Mouse (Mus musculus) cerebellum, adult 9-11 months (tissue): ENCODE data around the gene Ms4a10.

ENCODE experiments used
- DNase-seq: peaks from one replicate; pipeline ENCODE4 v3.0.0; 2022

Ms4a10 gene

DNA sequence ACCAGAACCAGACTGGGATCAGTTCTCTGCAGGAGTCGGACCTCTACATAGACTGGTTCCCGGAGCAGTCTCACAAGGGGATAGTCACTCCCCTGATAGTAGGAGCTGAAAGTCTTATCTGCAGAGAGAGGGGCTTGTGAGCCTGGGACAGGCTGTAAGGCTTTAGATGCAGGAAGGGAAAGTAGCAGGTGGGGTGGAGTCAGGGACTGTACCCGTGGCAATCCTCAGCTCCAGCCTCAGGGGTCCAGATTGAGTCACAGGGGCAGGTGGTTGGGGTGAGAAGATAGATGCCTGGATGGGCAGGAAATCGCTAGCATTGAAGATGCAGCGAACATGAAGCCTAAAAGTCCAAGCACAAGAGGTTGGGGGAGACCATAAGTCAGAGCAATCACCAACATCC is 58.0 kb downstream of the Ms4a10 start:
- DNase-seq: no peak

DNA sequence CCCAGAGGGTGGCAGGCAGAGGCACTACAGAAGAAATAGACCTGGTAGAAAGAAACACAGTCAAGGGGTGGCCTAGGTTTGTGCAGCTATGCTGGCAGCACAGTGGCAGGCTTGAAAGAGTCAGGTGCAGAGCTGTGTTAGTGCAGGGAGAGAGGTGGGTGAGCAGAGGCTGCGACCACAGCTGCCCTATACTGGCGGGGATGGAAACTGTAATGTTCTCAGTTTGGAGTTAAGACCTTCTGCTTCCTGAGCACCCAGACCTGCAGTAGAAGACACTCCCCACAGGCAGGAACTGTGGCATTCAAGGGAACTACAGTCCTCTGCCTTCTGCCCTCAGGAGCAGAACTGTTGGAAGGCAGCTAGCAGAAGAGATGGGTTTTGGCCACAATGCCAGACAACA is 59.6 kb downstream of the Ms4a10 start:
- DNase-seq: no peak

DNA sequence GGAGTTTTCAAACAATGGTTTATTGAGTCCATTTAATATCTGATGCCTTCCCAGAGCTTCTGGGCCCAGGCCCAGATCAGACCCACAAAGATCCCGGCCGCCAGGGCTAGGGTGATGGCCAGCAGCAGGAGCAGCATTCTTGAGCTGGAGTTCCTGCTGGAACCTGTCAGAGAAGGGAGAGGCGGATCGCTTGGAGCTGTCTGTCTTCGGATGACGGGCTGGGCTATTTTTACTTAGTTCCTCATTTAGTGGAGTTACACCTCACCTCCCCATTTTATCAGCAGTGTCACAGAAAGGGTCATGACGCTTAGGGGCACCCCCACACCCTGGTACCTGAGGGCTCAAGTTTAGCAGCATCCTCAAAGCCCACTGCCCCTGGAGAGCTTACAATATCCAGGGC is 60.2 kb downstream of the Ms4a10 start:
- DNase-seq: no peak
